Comparison of ENCODE assay signal across 20 mouse cellular contexts in the genomic region with DNA sequence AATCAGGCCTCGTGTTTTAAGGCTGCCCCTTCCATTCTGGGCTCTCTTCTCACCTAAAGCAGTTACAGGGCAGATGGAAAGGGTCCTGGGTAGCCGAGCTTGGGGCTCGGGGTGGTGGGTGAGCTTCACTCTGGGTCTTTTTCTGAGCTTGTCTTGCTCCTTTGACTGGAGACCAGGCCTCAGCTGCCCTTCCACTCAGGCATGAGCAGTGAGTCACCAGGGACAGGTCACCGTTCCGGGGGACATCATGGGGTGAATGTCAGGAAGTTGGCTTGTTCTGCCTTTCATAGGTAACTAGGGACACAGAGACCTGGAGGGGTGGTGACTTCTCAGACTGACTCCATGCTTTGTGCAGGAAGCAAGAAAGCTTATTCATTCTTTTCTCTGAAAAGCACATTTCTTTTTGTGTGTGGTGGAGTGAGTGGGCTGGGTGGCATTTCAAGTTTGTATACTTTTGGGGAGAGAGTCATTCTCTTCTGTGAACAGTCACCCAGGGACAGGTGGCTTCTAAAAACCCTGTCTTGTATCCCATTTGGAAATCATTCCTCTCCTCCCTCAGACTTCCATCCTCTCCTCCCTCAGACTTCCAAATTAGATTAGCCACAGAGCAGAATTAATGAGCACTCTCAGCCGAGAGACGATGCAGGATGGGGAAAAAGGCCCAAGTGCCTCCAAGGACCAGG. TPM values are rescaled to one million over a fixed set of nuclear protein-coding genes. Genes with fewer than 3 reads are reported as not detected.
A peak's percentile ranks its signal among the peaks of the same experiment; 100 is the strongest.
DNase-seq lines count a peak whose midpoint lies in the region; ATAC-seq lines count a peak whose summit lies in the region.
"Had no signal": no experiment of that assay in that cellular context is flagged by ENCODE, and none has a peak within 500 bp of the region (broad histone marks: within the 10 kb centered on the region; RNA-seq: fewer than 3 reads in every experiment).

No protein-coding gene starts in this region.

- WGBS in hindbrain, embryonic 13.5 days, result 38% methylated on average over 7 of the region's 7 CpGs
- 45% methylated on average over 7 of the region's 7 CpGs for WGBS in hindbrain, embryonic 14.5 days
- WGBS in midbrain, embryonic 14.5 days, result 54% methylated on average over 7 of the region's 7 CpGs
- WGBS in midbrain, embryonic 10.5 days, result 75% methylated on average over 7 of the region's 7 CpGs

- no peak for ATAC-seq in hindbrain, embryonic 13.5 days (ENCODE audit: low FRiP score)
- no peak for ATAC-seq in hindbrain, embryonic 14.5 days (ENCODE audit: low FRiP score)
- no peak for ATAC-seq in midbrain, embryonic 14.5 days (ENCODE audit: low FRiP score, low TSS enrichment)
- ATAC-seq: forebrain, embryonic 13.5 days had no signal

- H3K9ac ChIP-seq in hindbrain, embryonic 13.5 days, result no peak overlapping the region
- H3K9ac ChIP-seq in hindbrain, embryonic 14.5 days, result no peak overlapping the region
- no peak overlapping the region for H3K9ac ChIP-seq in midbrain, embryonic 14.5 days (replicated peaks; ENCODE audit: low read length)
- H3K9ac ChIP-seq: embryonic facial prominence, embryonic 12.5 days; forebrain, embryonic 13.5 days; hindbrain, embryonic 12.5 days; limb, embryonic 15.5 days; liver, embryonic 15.5 days had no signal

- 0 out of 2 replicates have a peak overlapping the region, but pooled peaks have one; percentile 44 for H3K27ac ChIP-seq in hindbrain, embryonic 13.5 days
- no peak overlapping the region for H3K27ac ChIP-seq in hindbrain, embryonic 14.5 days
- 0 out of 2 replicates have a peak overlapping the region, but pooled peaks have one; percentile 20 for H3K27ac ChIP-seq in midbrain, embryonic 14.5 days (replicated peaks; ENCODE audit: low read depth, low read length)
- no peak overlapping the region for H3K27ac ChIP-seq in midbrain, embryonic 10.5 days (replicated peaks)
- H3K27ac ChIP-seq: embryonic facial prominence, embryonic 12.5 days; forebrain, embryonic 13.5 days; gastrocnemius, adult 2 months; hindbrain, embryonic 12.5 days; limb, embryonic 15.5 days; liver, embryonic 15.5 days had no signal

- H3K36me3 ChIP-seq in hindbrain, embryonic 13.5 days, result no peaks in the 10 kb centered on the region
- H3K36me3 ChIP-seq in hindbrain, embryonic 14.5 days (replicated peaks; ENCODE audit: control insufficient read depth, insufficient read depth), result no peaks in the 10 kb centered on the region
- no peaks in the 10 kb centered on the region for H3K36me3 ChIP-seq in midbrain, embryonic 14.5 days (ENCODE audit: control insufficient read depth, insufficient read depth, low read length)
- no peaks in the 10 kb centered on the region for H3K36me3 ChIP-seq in midbrain, embryonic 10.5 days
- H3K36me3 ChIP-seq: embryonic facial prominence, embryonic 12.5 days; heart, embryonic 12.5 days; hindbrain, embryonic 12.5 days; limb, embryonic 15.5 days; liver, embryonic 15.5 days had no signal

- peaks cover 6% of the 10 kb centered on the region; the same call in 1 of the 2 replicates for H3K27me3 ChIP-seq in hindbrain, embryonic 13.5 days
- no peaks in the 10 kb centered on the region for H3K27me3 ChIP-seq in hindbrain, embryonic 14.5 days (ENCODE audit: control insufficient read depth, insufficient read depth, low read length)
- H3K27me3 ChIP-seq in midbrain, embryonic 14.5 days (ENCODE audit: control insufficient read depth, insufficient read depth, low read length), result no peaks in the 10 kb centered on the region
- no peaks in the 10 kb centered on the region for H3K27me3 ChIP-seq in midbrain, embryonic 10.5 days (ENCODE audit: low read depth, poor library complexity, severe bottlenecking)
- H3K27me3 ChIP-seq: embryonic facial prominence, embryonic 12.5 days; limb, embryonic 15.5 days had no signal

- no peaks in the 10 kb centered on the region for H3K9me3 ChIP-seq in hindbrain, embryonic 13.5 days
- H3K9me3 ChIP-seq in hindbrain, embryonic 14.5 days (ENCODE audit: control insufficient read depth, low read length), result no peaks in the 10 kb centered on the region
- H3K9me3 ChIP-seq in midbrain, embryonic 14.5 days (ENCODE audit: control insufficient read depth, low read length), result no peaks in the 10 kb centered on the region
- no peaks in the 10 kb centered on the region for H3K9me3 ChIP-seq in midbrain, embryonic 10.5 days (replicated peaks)
- H3K9me3 ChIP-seq: embryonic facial prominence, embryonic 12.5 days; forebrain, embryonic 13.5 days; heart, embryonic 12.5 days; hindbrain, embryonic 12.5 days; limb, embryonic 15.5 days; liver, embryonic 15.5 days had no signal

- DNase-seq in cerebellum, adult 11-12 months, result peak; percentile 14
- no peak for DNase-seq in cerebellum, postnatal 4 days (ENCODE audit: low spot score in 2 of 2)
- no peak for DNase-seq in hindbrain, embryonic 14.5 days (ENCODE audit: low spot score)
- DNase-seq in midbrain, embryonic 14.5 days, result no peak
- no peak for DNase-seq in midbrain, embryonic 10.5 days (ENCODE audit: low spot score)
- DNase-seq in right cerebral cortex, postnatal 36 days (ENCODE audit: low spot score in 2 of 2), result peak; percentile 20 to 28
- DNase-seq: gastrocnemius, adult 2 months; heart, postnatal 14 days; kidney, adult 8-10 months; kidney, postnatal 25 days; spleen, adult 18-20 months; thymus, postnatal 36 days had no signal

- no peak overlapping the region for H3K4me2 ChIP-seq in hindbrain, embryonic 13.5 days
- no peak overlapping the region for H3K4me2 ChIP-seq in hindbrain, embryonic 14.5 days (replicated peaks)
- H3K4me2 ChIP-seq in midbrain, embryonic 14.5 days (ENCODE audit: low read length), result no peak overlapping the region
- H3K4me2 ChIP-seq: embryonic facial prominence, embryonic 12.5 days; forebrain, embryonic 13.5 days; heart, embryonic 12.5 days; hindbrain, embryonic 12.5 days; limb, embryonic 15.5 days; liver, embryonic 15.5 days had no signal

- peaks cover 36% of the 10 kb centered on the region for H3K4me1 ChIP-seq in hindbrain, embryonic 13.5 days (replicated peaks)
- no peaks in the 10 kb centered on the region; the same call in 1 of the 2 replicates for H3K4me1 ChIP-seq in hindbrain, embryonic 14.5 days (replicated peaks; ENCODE audit: control insufficient read depth, insufficient read depth, low read length)
- peaks cover 10% of the 10 kb centered on the region for H3K4me1 ChIP-seq in midbrain, embryonic 14.5 days (ENCODE audit: control insufficient read depth, insufficient read depth, low read length)
- H3K4me1 ChIP-seq in midbrain, embryonic 10.5 days, result peaks cover 9% of the 10 kb centered on the region; the same call in 1 of the 2 replicates
- H3K4me1 ChIP-seq: embryonic facial prominence, embryonic 12.5 days; limb, embryonic 15.5 days had no signal

- no peak overlapping the region for H3K4me3 ChIP-seq in hindbrain, embryonic 13.5 days
- no peak overlapping the region for H3K4me3 ChIP-seq in hindbrain, embryonic 14.5 days (replicated peaks; ENCODE audit: low read length)
- H3K4me3 ChIP-seq in midbrain, embryonic 14.5 days (replicated peaks; ENCODE audit: low read depth, low read length), result no peak overlapping the region
- no peak overlapping the region for H3K4me3 ChIP-seq in midbrain, embryonic 10.5 days
- H3K4me3 ChIP-seq: embryonic facial prominence, embryonic 12.5 days; erythroblast, embryonic 14.5 days; forebrain, embryonic 13.5 days; gastrocnemius, adult 2 months; heart, embryonic 12.5 days; hindbrain, embryonic 12.5 days; limb, embryonic 15.5 days; liver, embryonic 15.5 days had no signal

RNA-seq across cellular contexts. Expression of a gene that starts 10.0 kb away (rescaled TPM):
- 14.7 and 15.7 TPM in 2 replicates for polyA plus RNA-seq in hindbrain, embryonic 13.5 days (2015; fragmentation: Nextera tagmentation; extraction: Ambion mirVana)
- polyA plus RNA-seq in hindbrain, embryonic 14.5 days (2014; fragmentation: Nextera tagmentation; extraction: Ambion mirVana), result 15.6 and 17.4 TPM in 2 replicates
- 17.1 and 18.6 TPM in 2 replicates for polyA plus RNA-seq in midbrain, embryonic 14.5 days (2014; fragmentation: Nextera tagmentation; extraction: Ambion mirVana)
- polyA plus RNA-seq in midbrain, embryonic 10.5 days (2016; fragmentation: Nextera tagmentation; extraction: Ambion mirVana), result 1.3 and 2.6 TPM in 2 replicates
- polyA plus RNA-seq: erythroblast, embryonic 14.5 days had no signal

RNA-seq across cellular contexts. Expression of a gene that starts 54.3 kb away (rescaled TPM):
- polyA plus RNA-seq in hindbrain, embryonic 13.5 days (2015; fragmentation: Nextera tagmentation; extraction: Ambion mirVana), result 20.1 and 21.4 TPM in 2 replicates
- 21.1 and 23.2 TPM in 2 replicates for polyA plus RNA-seq in hindbrain, embryonic 14.5 days (2014; fragmentation: Nextera tagmentation; extraction: Ambion mirVana)
- 17.1 and 23.9 TPM in 2 replicates for polyA plus RNA-seq in midbrain, embryonic 14.5 days (2014; fragmentation: Nextera tagmentation; extraction: Ambion mirVana)
- 22.0 and 22.9 TPM in 2 replicates for polyA plus RNA-seq in midbrain, embryonic 10.5 days (2016; fragmentation: Nextera tagmentation; extraction: Ambion mirVana)

Comparison
In these comparisons a context has a peak if more than half of its experiments do, and no peak if none do; other contexts are left out.
1. DNase-seq: peak in cerebellum, adult 11-12 months (single experiment) and right cerebral cortex, postnatal 36 days (2 of 2); none in cerebellum, postnatal 4 days (0 of 2), hindbrain, embryonic 14.5 days (single experiment), midbrain, embryonic 14.5 days (single experiment) and midbrain, embryonic 10.5 days (single experiment).
2. H3K27ac ChIP-seq: peak in hindbrain, embryonic 13.5 days (single experiment) and midbrain, embryonic 14.5 days (single experiment); none in hindbrain, embryonic 14.5 days (single experiment) and midbrain, embryonic 10.5 days (single experiment).